Mouse (Mus musculus): Measurements from ENCODE around the gene Chchd4.
"Not testable (repeated sequence)": the region's sequence is repeated elsewhere in the genome, so short reads cannot be mapped to it uniquely, and the experiment has no call there.

Gene Chchd4

DNA sequence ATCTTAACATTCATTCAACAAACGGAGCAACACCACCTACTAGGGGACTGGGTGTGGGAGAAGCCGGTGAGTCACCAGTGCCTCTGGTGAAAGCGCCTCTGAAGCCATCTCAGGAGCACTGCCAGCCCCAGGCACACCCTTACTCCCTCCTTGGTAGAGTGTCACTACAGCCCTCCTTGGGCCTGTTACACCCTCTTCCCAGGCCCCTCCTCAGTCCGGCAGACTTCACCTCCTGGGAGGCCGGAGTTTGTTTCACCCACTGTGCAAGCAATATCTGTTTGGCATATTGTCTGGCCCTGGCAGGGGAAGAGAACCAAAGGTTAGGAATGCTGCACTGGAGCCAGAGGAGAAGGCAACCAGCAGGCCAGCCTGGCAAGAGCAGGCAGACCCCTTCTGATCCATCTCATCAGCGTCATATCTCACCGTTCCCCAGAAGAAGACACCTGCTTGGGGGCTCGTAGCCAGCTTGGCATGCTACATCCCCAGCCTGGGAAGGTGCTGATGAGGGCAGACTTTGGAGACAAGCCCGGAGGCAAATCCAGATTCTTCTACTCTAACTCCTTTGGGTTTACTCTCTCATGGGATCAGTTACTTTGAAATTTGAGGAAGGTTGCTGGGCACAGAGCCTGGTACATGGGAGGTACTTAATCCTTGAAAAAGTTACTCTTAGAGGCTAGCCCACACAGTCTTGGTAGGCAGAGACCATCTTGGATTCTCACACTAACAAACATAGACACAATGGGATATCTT, 1.3 kb upstream of the Chchd4 start:
- no peak for DNase-seq (ENCODE audit: low spot score in 2 of 2)

DNA sequence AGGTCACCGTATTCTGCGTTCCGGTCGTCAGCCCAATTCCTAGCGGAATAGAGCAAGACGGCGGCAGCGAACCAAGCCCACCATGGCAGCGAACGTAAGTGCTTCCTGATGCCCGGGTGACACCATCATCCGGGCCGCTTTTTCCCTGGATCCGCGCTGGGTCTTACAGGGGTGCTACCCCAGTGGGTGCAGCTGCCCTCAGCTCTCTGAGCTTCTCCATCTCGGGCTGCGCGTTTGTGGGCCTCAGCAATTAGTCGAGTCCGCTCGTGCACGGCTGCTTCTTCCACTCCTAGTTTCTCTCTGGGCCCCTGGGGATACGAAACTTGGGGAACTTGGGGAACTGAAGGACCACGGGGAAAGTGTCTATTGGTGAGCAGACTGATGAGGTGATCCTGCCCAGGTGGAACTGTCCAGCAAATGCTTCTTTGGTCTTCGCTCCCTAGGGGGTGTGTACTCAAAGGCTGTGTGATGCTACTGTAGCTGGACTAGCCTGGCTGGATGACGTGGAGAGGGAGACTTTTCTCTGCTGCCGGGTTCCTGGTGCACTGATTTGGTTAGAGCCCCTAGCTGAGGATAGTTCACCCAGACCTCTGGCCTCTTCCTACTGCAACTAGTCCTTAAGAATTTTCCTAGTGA, 577 bp upstream of the Chchd4 start:
- no peak for DNase-seq (ENCODE audit: low spot score in 2 of 2)

DNA sequence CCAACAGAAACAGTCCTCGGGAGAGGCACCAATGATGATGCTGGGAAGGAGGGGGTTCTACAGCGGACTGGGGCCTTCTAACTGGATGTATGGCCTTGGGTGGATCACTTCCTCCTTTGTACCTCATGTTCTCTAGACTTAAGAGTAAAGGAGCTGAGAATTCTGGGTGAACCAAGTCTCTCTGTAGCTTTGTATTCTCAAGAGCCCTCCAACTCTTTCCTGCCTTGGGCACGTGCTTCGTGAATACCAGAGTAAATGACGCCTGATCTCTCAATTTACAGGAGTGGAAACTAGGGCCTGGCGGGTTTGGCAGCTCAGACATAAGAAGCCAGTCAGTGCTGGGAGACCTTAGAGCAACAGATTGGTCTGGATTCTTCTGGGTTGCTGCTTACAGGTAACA, 1.0 kb downstream of the Chchd4 start:
- no peak for DNase-seq (ENCODE audit: low spot score in 2 of 2)

DNA sequence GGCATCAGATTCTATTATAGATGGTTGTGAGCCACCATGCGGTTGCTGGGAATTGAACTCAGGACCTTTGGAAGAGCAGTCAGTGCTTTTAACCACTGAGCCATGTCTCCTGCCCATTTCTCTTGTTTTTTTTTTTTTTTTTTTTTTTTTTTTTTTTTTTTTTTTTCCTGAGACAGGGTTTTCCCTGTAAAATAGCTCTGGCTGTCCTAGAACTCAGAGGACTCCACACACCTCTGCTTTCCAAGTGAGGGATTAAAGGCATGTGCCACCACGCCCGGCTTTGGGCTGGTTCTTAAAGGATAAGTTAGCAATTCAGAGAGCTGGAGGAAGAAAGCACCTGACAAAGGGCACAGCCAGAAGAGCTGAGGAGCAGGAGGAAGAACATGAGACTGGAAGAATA, 1.9 kb downstream of the Chchd4 start:
- not testable (repeated sequence) for DNase-seq (ENCODE audit: low spot score in 2 of 2)

DNA sequence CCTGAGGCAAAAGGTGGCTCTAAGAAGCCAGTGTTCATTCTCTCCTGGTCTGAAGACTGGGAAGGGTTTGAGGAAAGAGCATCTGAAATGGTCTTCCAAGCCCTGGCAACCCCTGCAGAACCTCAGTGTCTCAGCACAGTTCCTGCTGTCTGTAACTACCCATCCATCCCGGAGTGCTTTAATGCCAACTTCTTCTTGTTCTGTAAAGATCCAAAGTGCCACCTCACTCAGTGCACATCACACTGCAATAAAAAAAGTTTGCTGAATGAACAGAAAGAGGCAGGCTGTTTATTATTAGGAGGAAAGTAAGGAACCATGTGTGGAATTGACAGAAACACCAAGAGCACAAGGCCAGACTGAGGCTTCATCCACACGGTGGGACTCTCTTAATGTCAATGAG, 2.6 kb downstream of the Chchd4 start:
- no peak for DNase-seq (ENCODE audit: low spot score in 2 of 2)

DNA sequence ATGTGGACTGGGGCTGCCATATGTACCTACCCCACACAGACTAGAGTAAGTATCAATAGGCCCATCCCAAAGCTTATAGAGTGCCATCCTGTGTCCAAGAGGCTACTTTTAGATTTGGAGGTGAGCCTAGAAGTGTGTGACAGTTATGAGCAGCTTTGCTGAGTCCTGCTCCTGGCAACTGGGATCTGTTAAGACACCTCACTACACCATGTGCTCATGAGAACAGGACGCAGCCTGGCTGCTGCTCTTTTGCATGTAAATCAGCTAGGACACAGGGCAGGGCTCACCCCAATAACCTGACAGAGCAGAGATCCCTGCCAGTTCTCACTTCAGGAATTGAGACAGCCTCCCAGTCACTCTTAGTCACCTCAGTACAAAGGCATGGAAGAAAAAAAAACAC, 6.2 kb downstream of the Chchd4 start:
- DNase-seq (ENCODE audit: low spot score in 2 of 2), result no peak

DNA sequence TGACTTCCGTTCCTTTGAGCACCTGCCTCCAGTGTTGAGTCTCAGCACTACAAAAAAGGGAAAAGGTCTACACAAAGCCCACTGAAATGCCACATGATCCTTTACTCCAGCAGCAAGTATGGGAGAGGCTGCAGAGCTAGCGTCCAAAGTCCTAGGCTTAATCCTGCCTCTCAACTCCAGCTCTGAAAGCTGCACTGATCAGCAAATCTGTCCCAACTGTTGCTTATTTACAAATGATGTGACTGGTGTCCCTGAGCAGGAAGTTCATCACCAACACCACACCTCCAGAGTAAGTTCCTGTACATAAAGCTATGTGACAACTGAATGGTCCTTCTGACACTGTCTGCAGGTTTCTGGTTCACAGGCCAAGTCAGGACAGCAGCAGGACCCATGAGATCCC, 7.6 kb downstream of the Chchd4 start:
- DNase-seq (ENCODE audit: low spot score in 2 of 2), result no peak

DNA sequence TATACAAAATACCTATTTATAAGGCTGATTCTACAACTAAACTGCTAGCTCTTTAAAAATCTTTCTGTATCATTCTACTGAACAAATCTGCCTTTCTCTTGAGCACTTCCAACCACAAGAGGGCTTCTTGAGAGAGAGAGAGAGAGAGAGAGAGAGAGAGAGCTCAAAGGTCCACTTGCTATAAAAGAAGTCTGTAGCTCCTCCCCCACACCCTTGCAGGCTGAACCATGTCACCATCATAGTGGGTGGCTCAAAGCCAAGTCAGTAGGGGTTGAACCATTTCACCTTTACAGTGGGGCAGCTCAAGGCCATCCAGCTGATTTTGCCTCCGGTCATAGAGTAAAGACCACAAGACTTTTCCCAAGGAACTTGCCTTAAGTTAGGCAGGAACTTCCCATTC, 13.9 kb downstream of the Chchd4 start:
- DNase-seq (ENCODE audit: low spot score in 2 of 2), result no peak

DNA sequence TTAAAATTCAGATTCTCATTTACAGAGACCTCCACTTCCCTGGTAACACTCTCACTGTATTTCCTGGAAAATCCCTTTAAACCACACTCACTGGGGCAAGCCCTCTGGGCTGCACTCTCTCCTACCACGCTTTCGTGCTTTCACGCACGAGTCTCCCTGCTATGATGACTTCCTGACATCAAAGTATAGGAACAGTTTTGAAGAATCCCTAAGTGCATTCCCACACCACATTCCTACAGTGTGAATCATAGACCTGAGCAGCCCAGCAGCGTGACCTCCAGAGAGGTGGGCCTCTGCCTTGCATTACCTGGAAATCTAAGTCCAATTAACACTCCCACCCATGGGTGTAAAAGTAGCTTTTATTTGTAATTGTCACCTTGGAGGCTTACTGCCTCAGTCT, 18.8 kb downstream of the Chchd4 start:
- no peak for DNase-seq (ENCODE audit: low spot score in 2 of 2)

DNA sequence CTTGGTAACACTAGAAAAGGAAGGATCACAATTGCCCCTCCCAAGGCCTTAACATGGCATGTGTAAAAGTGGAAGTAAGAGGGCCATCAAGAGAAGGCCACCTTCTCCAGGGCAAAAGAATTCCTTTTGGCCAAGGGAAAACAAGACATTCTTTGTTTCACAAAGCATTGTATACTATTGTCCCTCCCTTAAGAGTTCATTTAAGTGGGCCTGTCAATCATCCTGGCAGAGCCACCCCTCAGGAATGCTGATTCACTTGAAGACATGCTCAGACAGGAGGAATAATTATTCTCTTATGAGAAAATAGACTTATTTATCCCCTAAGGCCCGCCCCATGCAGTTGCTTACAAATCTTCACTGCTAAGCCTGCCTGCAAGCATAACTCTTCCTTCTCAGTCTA, 21.3 kb downstream of the Chchd4 start:
- no peak for DNase-seq (ENCODE audit: low spot score in 2 of 2)

DNA sequence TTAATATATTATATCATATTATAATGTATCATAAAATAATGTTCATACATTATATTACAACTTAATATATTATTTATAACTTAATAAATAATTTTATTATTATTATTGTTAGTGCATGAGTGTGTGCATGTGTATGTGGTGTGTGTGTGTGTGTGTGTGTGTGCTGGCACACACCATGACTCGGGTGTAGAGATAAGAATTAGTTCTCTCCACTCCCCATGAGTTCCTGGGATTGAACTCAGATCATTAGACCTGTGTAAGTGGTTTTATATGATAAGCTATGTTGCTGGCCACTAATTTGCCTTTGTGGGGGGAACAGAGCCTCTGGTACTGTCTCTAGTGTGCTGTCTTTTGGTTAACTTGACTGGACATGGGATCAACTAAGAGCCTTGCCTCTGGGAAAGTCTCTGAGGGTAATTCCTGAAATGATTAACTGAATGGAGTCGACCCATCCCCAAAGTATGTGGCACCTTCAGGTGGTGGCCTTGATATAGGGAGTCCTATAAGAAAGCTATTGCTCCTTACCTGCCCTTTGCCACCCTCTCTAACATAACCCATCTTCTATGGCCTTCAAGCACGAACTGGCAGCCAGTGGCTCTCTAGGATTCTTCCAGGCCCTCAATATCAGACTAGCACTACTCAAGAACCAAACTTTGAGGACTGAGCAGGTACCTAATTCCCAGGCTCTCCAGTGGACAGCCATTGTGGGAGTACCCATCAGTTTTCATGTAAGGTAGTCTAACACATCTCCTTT, 23.7 kb downstream of the Chchd4 start:
- DNase-seq (ENCODE audit: low spot score in 2 of 2), result no peak

DNA sequence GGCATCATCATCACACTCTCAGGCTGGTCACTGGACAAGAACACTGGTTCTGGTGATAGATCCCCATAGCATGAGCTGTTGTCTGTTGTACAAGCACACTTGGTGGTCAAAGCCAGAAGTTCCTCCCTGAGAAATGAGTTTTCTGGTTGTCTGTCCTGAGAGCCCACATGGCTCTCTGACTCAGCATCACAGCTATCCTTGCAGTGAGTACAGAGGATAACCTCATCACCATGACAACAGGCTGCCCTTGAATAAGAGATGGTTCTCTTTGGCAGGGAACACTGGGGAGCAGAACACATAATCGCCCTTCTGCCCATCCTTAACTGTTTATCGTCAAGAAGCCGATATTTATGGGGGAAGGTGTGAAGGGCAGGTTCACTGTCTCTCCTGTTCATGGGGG, 28.0 kb downstream of the Chchd4 start:
- no peak for DNase-seq (ENCODE audit: low spot score in 2 of 2)

DNA sequence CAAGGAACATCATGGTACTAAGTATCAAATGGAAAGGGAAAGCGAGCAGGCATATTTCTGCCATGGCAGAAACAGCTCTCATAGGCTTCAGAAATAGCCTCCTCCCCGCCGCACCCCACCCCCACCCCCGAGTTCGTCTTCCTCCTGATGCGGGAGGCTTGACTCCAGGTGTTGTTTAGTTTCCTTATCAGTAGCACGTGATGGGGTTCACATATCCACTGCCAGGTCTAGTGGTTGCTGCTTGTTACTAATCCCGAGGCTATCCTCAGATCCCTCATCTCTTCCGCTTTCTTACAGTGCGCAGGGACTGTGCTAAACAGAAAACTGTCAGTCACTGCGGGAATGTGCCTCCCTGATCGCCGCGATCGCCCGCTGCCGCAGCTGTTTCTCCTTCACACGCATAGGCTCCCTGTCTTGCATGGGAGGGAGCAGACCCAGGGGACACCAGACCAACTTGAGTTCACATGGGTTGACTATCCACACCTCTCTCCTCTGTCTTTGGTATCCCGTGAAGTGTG, 32.1 kb downstream of the Chchd4 start:
- DNase-seq (ENCODE audit: low spot score in 2 of 2), result no peak

DNA sequence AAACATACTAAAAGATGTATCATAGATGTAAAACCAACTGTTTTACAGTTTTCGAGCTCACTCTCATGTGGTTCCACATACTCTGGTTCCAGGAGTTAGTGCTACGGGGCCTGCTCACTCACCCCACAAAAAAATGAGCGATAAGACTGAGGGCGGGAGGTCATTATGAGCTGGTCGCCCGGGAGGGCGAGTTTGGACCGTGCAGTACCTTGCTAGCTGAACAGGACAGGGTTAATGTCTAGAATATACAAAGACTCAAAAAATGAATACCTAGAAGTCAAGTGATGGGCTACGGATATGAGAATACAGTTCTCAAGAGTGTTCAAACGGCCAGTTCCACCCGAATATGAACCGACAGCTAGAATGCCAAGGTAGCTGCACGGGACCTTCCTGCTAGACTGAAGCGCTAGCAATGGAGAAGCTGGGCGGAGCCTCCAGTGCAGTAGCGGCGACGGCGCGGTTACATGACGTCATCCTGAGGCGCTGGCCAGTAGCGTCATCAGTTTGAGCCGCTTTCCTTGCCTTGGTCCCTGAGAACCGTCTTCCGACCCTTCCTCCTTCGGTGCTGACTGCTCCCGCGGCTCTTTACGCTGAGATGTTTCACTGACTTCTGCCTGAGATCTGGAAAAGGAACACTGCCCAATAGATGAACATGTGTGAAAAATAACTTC, 32.7 kb downstream of the Chchd4 start:
- DNase-seq (ENCODE audit: low spot score in 2 of 2), result peak; percentile 90 to 96

DNA sequence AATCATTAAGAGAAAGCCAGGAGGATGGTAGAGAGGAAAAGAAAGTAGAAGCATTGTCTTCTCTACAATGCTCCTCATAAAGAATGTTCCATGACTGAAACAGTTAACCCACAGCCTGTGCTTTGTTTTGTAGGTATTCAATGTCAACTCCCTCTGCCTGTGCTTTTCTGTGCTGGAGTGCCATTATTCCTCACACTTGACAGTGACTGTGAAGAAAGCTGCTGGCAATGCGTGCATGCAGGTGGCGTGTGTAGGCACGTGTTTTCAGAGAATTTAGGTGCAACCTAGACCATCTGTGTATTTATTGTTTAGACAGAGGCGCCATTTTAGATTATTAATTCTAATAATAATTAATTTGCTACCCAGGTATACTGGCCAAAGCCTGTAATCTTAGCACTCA, 49.2 kb downstream of the Chchd4 start:
- DNase-seq (ENCODE audit: low spot score in 2 of 2), result no peak

DNA sequence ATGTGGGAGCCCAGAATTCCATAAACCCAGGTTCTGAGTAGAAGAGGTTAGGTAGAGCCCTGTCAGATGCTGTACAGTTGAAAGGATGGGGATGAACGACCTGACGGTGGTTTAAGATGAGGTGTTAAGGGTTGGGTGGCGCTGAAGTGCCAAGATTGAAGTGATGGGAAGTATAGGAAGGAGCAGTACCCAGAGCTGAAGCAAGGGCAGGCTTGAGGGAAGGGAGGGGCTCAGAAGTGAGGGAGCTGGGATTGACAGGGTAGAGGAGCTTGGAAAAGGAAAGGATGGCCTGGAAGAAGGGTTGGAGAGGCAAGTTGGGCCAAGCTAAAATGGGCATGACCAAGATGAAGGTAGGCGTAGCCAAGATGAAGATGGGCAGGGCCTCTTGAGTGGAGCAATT, 51.7 kb downstream of the Chchd4 start:
- DNase-seq (ENCODE audit: low spot score in 2 of 2), result no peak

DNA sequence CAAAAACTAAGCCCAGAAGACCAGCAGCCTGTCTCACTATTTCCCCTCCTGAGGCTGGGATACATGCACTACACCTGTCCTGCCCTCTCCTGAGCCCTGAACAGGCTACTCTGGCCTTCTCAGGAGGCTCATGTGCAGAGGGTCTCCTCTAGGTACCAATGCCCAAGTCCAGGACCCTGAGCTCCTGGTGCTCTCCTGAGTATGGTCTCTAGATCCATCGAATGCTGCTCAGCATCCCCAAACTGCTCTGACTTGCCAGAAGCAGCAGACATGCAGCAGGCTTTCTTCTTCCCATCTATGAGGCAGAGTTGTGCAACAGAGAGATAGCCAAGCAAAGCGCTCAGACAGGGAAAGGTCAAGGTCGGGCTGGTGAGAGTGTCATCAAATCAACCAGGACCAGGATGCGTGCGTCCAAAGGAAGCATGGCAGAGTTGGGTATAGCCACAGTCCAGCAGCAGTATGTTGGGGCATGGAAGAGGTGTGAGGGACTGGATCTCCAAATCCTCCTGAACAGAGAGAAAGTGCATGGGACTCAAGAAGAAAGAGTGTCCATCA, 56.0 kb downstream of the Chchd4 start:
- DNase-seq (ENCODE audit: low spot score in 2 of 2), result no peak

DNA sequence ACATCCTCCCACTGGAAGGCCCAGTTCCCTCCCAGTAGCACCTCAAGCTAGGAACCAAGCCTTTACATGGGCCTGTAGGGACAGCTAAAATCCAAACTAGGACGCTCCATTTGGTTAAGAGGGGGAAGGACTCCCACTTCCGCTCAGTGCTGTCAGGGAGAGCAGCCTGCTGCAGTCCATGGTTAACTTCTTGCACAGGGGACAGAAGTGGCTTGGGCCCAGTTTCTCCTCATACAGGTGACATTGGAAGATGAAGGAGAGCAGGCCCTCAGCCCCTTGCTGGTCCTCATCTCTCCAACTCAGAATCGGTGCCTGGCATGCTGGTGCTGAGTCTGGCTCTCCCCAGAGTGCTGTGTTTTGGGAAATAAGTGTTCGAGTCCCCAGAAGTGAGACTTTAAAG, 57.2 kb downstream of the Chchd4 start:
- DNase-seq (ENCODE audit: low spot score in 2 of 2), result no peak

DNA sequence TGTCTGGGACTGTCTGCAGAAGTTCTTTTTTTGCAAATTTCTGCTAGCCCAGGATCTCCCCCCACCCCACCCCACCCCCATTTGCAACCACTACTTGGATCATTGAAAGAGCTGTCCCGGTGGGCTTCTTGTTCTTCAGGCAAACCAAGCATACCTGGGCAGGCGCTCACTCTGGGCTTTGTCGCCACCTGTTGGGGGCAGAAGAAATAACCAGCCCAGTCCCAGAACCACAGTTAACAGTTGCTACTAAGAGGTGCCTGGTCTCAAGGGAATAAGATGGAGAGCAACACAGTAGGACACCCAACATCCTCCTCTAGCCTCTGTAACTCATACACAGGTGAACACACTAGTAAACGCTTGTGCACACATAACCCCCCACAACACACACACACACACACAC, 58.5 kb downstream of the Chchd4 start:
- no peak for DNase-seq (ENCODE audit: low spot score in 2 of 2)

Measured in spleen, postnatal 4 days (tissue).